Mouse (Mus musculus) hematopoietic stem cell, adult 5-6 weeks (primary cell): ENCODE measurements around the gene Cd6. TPM values are rescaled to one million over a fixed set of nuclear protein-coding genes. Genes with fewer than 3 reads are reported as not detected.

Experiments
- ATAC-seq, 2 experiments: fragments of 125-278 bp in 1 of 2; replicated peaks in 1 of 2; 2 replicates each; pipeline ENCODE4 v1.8.0; 2016 to 2017; ENCODE audit warnings: inconsistent platforms in 2 of 2, mild to moderate bottlenecking in 2 of 2, moderate number of reproducible peaks in 2 of 2, low read depth in 1 of 2, moderate TSS enrichment in 1 of 2; ENCODE audit not compliant: low FRiP score in 2 of 2, poor library complexity in 2 of 2, severe bottlenecking in 2 of 2, insufficient read depth in 1 of 2, low TSS enrichment in 1 of 2
- total RNA-seq: library from RNA; stranded (forward); fragments of 172-1452, 232-1000 nt; gene quantifications from 2 replicates; pipeline ENCODE4 v1.2.3, GENCODE M21; 2017

The Cd6 gene
- total RNA-seq, 1 experiment from 2014 or later, result 1.6 TPM

DNA sequence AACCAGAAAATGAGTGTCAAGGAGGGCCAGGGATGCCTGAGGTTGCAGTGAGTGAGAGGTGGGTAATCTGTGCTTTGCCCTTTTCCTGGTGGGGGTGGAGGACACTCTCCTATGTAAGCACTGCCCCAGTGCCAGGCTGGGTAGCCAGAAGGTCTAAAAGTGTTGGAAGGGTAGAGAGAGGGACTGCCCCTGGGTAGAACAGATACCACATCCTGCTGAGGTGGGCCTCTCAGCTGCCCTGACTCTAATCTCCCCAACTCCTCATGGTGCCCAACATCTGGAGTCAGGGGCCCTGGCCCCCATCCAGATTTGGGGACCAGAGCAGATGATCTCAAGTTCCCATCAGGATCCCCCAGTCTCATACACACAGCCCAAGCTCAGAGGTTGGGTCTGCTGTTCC lies 72.7 kb downstream of the Cd6 start:
- peak in 1 of 2 experiments; percentile 46; a peak in 1 of 4 replicates for ATAC-seq

GRCm38 (mm10) chr19:10752646-10753045 lies 77.2 kb downstream of the Cd6 start:
- ATAC-seq, result no peak

- ATAC-seq, result no peak
Observed at GRCm38 (mm10) chr19:10752106-10752505, 77.8 kb downstream of the Cd6 start.

DNA sequence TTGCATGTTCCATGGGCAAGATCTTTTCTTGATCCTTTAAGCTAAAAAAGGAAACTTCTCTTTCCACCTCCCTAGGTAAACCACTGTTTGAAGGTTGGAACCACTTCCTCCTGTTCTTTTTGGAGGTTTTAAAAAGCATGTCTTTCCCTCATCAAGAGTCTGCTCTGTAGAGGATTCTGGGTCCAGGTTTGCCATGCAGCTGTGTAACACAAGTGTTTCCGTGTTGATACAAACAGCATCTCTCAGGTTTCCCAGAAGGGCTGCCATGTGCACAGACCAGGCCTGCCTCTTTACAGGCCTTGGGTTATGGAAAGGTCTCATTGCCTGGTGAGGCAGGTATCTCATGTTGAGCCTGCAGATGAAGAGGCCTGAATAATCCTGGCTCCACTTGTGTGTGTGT lies 78.3 kb downstream of the Cd6 start:
- no peak for ATAC-seq

GRCm38 (mm10) chr19:10750161-10750560 lies 79.7 kb downstream of the Cd6 start:
- ATAC-seq, result no peak

- no peak for ATAC-seq
Observed at GRCm38 (mm10) chr19:10749295-10749694, 80.6 kb downstream of the Cd6 start.

GRCm38 (mm10) chr19:10748401-10749102 lies 81.3 kb downstream of the Cd6 start:
- no peak for ATAC-seq

- ATAC-seq, result no peak
Observed at GRCm38 (mm10) chr19:10747718-10748117, 82.1 kb downstream of the Cd6 start.

- no peak for ATAC-seq
Observed at GRCm38 (mm10) chr19:10747182-10747581, 82.7 kb downstream of the Cd6 start.

GRCm38 (mm10) chr19:10742565-10742964 lies 87.3 kb downstream of the Cd6 start:
- no peak for ATAC-seq

GRCm38 (mm10) chr19:10742145-10742544 lies 87.7 kb downstream of the Cd6 start:
- ATAC-seq, result no peak

GRCm38 (mm10) chr19:10740641-10741440 lies 89.0 kb downstream of the Cd6 start:
- ATAC-seq, result peak; percentile 64 to 72

DNA sequence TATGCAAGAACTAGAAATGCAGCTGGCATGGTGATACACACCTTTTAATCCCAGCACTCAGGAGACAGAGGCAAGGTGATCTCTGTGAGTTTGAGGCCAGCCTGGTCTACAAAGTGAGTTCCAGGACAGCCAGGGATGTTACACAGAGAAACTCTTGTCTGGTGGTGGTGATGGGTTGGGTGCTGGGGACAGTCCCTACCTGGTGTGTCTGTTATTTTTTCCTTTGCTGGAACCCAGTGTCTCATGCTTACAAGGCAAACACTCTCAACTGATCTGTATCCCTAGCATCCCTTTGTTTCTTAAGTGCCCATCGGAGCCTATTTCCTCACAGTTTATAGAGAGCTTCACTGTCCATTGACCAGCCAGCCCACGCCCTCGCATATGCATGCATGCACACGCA lies 89.9 kb downstream of the Cd6 start:
- no peak for ATAC-seq

Other genes with a start within 250 kb of the Cd6 start
- gene Ddb1, start 224.7 kb downstream of the Cd6 start, total RNA-seq, result 373 and 377 TPM in 2 replicates
- gene Tkfc, start 224.4 kb downstream of the Cd6 start, total RNA-seq, result 4.0 and 7.3 TPM in 2 replicates
- gene Vwce, start 195.8 kb downstream of the Cd6 start, total RNA-seq, result 0.19 TPM in 1 of 2 replicates, not detected in the other
- not detected in 2 replicates for gene Pga5, start 152.0 kb downstream of the Cd6 start, total RNA-seq
- gene Vps37c, start 141.3 kb downstream of the Cd6 start, total RNA-seq, result 11.7 and 13.9 TPM in 2 replicates
- 1.1 and 4.5 TPM in 2 replicates for gene Cd5, start 91.1 kb downstream of the Cd6 start, total RNA-seq
- gene Slc15a3, start 9.7 kb upstream of the Cd6 start, total RNA-seq, result 0.94 and 9.2 TPM in 2 replicates
- gene Tmem132a, start 39.9 kb upstream of the Cd6 start, total RNA-seq, result 0.40 and 4.1 TPM in 2 replicates
- 17.5 and 20.7 TPM in 2 replicates for gene Tmem109, start 51.9 kb upstream of the Cd6 start, total RNA-seq
- gene Prpf19, start 65.2 kb upstream of the Cd6 start, total RNA-seq, result 109 and 145 TPM in 2 replicates
- not detected in 2 replicates for gene Zp1, start 90.6 kb upstream of the Cd6 start, total RNA-seq
- 0.10 and 0.75 TPM in 2 replicates for gene Ptgdr2, start 107.1 kb upstream of the Cd6 start, total RNA-seq
- gene Ccdc86, start 119.2 kb upstream of the Cd6 start, total RNA-seq, result 20.8 and 23.7 TPM in 2 replicates
- not detected in 2 replicates for gene Ms4a10, start 144.6 kb upstream of the Cd6 start, total RNA-seq
- gene Ms4a15, start 163.2 kb upstream of the Cd6 start, total RNA-seq, result not detected in 2 replicates
- not detected in 2 replicates for gene Ms4a18, start 188.0 kb upstream of the Cd6 start, total RNA-seq